Mouse (Mus musculus) limb, embryonic 10.5 days (tissue): ENCODE results near the gene Zfyve26. TPM values are rescaled to one million over a fixed set of nuclear protein-coding genes. Genes with fewer than 3 reads are reported as not detected.

Experiments used
- DNase-seq: peaks from one replicate; pipeline ENCODE4 v3.0.0-alpha.2; 2017; ENCODE audit warnings: low spot score
- H3K27ac ChIP-seq: fragments of 300-500 bp; sonication (generic); 2 replicates; pipeline ENCODE4 v1.5.1; 2016; ENCODE audit warnings: mild to moderate bottlenecking
- H3K27me3 ChIP-seq: fragments of 300-500 bp; sonication (generic); 2 replicates; pipeline ENCODE4 v1.6.1; 2016; ENCODE audit warnings: low read depth, mild to moderate bottlenecking; ENCODE audit not compliant: poor library complexity, severe bottlenecking
- H3K36me3 ChIP-seq: fragments of 300-500 bp; sonication (generic); 2 replicates; pipeline ENCODE4 v1.6.1; 2016; ENCODE audit warnings: mild to moderate bottlenecking, moderate library complexity
- H3K4me1 ChIP-seq: fragments of 300-500 bp; sonication (generic); 2 replicates; pipeline ENCODE4 v1.6.1; 2016
- H3K4me3 ChIP-seq: fragments of 300-500 bp; sonication (generic); 2 replicates; pipeline ENCODE4 v1.5.1; 2016; ENCODE audit warnings: mild to moderate bottlenecking, moderate library complexity
- H3K9me3 ChIP-seq: fragments of 300-500 bp; sonication (generic); replicated peaks from 2 replicates; pipeline ENCODE4 v1.6.1; 2016; ENCODE audit warnings: mild to moderate bottlenecking
- WGBS: fragments of 180-500 bp; shearing (Covaris S2); methylation state at CpG from one replicate; pipeline ENCODE4 v1.1.7; 2016; 5-methylcytosine and 5-hydroxymethylcytosine counted together
- polyA plus RNA-seq: library from polyadenylated mRNA; unstranded; fragments of >200 nt; fragmentation: Nextera tagmentation; extraction: Ambion mirVana; gene quantifications from 2 replicates; pipeline ENCODE4 v1.2.1, GENCODE M21; 2016

The Zfyve26 gene
- polyA plus RNA-seq, 1 experiment from 2014 or later: 18.2 TPM

- Histone ChIP-seq H3K4me1 (no peaks in the 10 kb centered on the region), H3K4me3 (no peak overlapping the region), H3K36me3 (peaks cover 87% of the 10 kb centered on the region), H3K27me3 (no peaks in the 10 kb centered on the region), H3K9me3 (no peaks in the 10 kb centered on the region), H3K27ac (no peak overlapping the region)
- WGBS: 94% methylated on average over 9 of the region's 9 CpGs
- DNase-seq: no peak
These were observed 42.6 kb downstream of the Zfyve26 start for GRCm38 (mm10) chr12:79253294-79254053.

- 88% methylated on average over 3 of the region's 3 CpGs for WGBS
- Histone ChIP-seq H3K4me3 (no peak overlapping the region), H3K4me1 (no peaks in the 10 kb centered on the region), H3K36me3 (peaks cover 100% of the 10 kb centered on the region), H3K9me3 (no peaks in the 10 kb centered on the region), H3K27ac (no peak overlapping the region), H3K27me3 (no peaks in the 10 kb centered on the region)
- no peak for DNase-seq
These were observed 48.0 kb downstream of the Zfyve26 start for GRCm38 (mm10) chr12:79248110-79248509.

- H3K36me3 ChIP-seq: peaks cover 99% of the 10 kb centered on the region
These were observed 53.2 kb downstream of the Zfyve26 start for GRCm38 (mm10) chr12:79242921-79243320.

GRCm38 (mm10) chr12:79241985-79242384 lies 54.1 kb downstream of the Zfyve26 start:
- H3K4me1 ChIP-seq: no peaks in the 10 kb centered on the region
- H3K36me3 ChIP-seq: peaks cover 99% of the 10 kb centered on the region
- DNase-seq: no peak
- 92% methylated on average over 2 of the region's 2 CpGs for WGBS
- H3K9me3 ChIP-seq: no peaks in the 10 kb centered on the region
- no peak overlapping the region for H3K4me3 ChIP-seq
- no peak overlapping the region for H3K27ac ChIP-seq
- H3K27me3 ChIP-seq: no peaks in the 10 kb centered on the region

More at GRCm38 (mm10) chr12:79242921-79243320, 53.2 kb downstream of the Zfyve26 start:
- WGBS: 95% methylated on average over 6 of the region's 6 CpGs
- Histone ChIP-seq H3K27ac (no peak overlapping the region), H3K27me3 (no peaks in the 10 kb centered on the region), H3K4me3 (no peak overlapping the region), H3K4me1 (no peaks in the 10 kb centered on the region), H3K9me3 (no peaks in the 10 kb centered on the region)
- no peak for DNase-seq

- no peaks in the 10 kb centered on the region for H3K9me3 ChIP-seq
- H3K27ac ChIP-seq: no peak overlapping the region
- DNase-seq: no peak
- H3K27me3 ChIP-seq: no peaks in the 10 kb centered on the region
- H3K4me3 ChIP-seq: no peak overlapping the region
- H3K4me1 ChIP-seq: no peaks in the 10 kb centered on the region
- peaks cover 71% of the 10 kb centered on the region for H3K36me3 ChIP-seq
- WGBS: 89% methylated on average over 11 of the region's 11 CpGs
These were observed 60.5 kb downstream of the Zfyve26 start for GRCm38 (mm10) chr12:79235485-79236080.

GRCm38 (mm10) chr12:79217511-79217910 lies 78.6 kb downstream of the Zfyve26 start:
- Histone ChIP-seq H3K9me3 (no peaks in the 10 kb centered on the region), H3K4me1 (no peaks in the 10 kb centered on the region), H3K36me3 (no peaks in the 10 kb centered on the region), H3K4me3 (no peak overlapping the region), H3K27ac (no peak overlapping the region), H3K27me3 (no peaks in the 10 kb centered on the region)
- WGBS: 57% methylated on average over 5 of the region's 5 CpGs
- DNase-seq: no peak

GRCm38 (mm10) chr12:79211447-79211846 lies 84.7 kb downstream of the Zfyve26 start:
- Histone ChIP-seq H3K27ac (no peak overlapping the region), H3K9me3 (no peaks in the 10 kb centered on the region), H3K4me1 (peaks cover 6% of the 10 kb centered on the region; the same call in 1 of the 2 replicates), H3K27me3 (no peaks in the 10 kb centered on the region), H3K36me3 (no peaks in the 10 kb centered on the region), H3K4me3 (no peak overlapping the region)
- 86% methylated on average over 8 of the region's 8 CpGs for WGBS
- DNase-seq: no peak

GRCm38 (mm10) chr12:79208703-79209464 lies 87.2 kb downstream of the Zfyve26 start, which contains the start of gene Rdh12:
TSS of gene Rdh12 (plus strand) at chr12:79208914.
- Histone ChIP-seq H3K4me3 (peak within 1 kb of the TSS; percentile 55), H3K27ac (peak within 1 kb of the TSS; percentile 53), H3K36me3 (no peaks in the 10 kb centered on the region), H3K9me3 (no peaks in the 10 kb centered on the region), H3K4me1 (peaks cover 6% of the 10 kb centered on the region; the same call in 1 of the 2 replicates), H3K27me3 (no peaks in the 10 kb centered on the region)
- DNase-seq: peak; percentile 30
- 5% methylated on average over 13 of the region's 13 CpGs for WGBS

- H3K4me1 ChIP-seq: no peaks in the 10 kb centered on the region
- H3K27ac ChIP-seq: no peak overlapping the region
- no peak for DNase-seq
- no peak overlapping the region for H3K4me3 ChIP-seq
- no peaks in the 10 kb centered on the region for H3K27me3 ChIP-seq
- H3K9me3 ChIP-seq: no peaks in the 10 kb centered on the region
- 84% methylated on average over 3 of the region's 3 CpGs for WGBS
- H3K36me3 ChIP-seq: no peaks in the 10 kb centered on the region
These were observed 94.2 kb downstream of the Zfyve26 start for GRCm38 (mm10) chr12:79201882-79202281.

- WGBS: 90% methylated on average over 5 of the region's 5 CpGs
- H3K36me3 ChIP-seq: no peaks in the 10 kb centered on the region
- H3K27me3 ChIP-seq: no peaks in the 10 kb centered on the region
- H3K9me3 ChIP-seq: no peaks in the 10 kb centered on the region
- H3K27ac ChIP-seq: no peak overlapping the region
- DNase-seq: no peak
- H3K4me3 ChIP-seq: no peak overlapping the region
- H3K4me1 ChIP-seq: no peaks in the 10 kb centered on the region
These were observed 99.0 kb downstream of the Zfyve26 start for GRCm38 (mm10) chr12:79197105-79197504.

GRCm38 (mm10) chr12:79193441-79193840 lies 102.7 kb downstream of the Zfyve26 start:
- no peak overlapping the region for H3K4me3 ChIP-seq
- peaks cover 14% of the 10 kb centered on the region for H3K4me1 ChIP-seq
- DNase-seq: peak; percentile 73
- H3K27ac ChIP-seq: no peak overlapping the region
- 9% methylated on average over 3 of the region's 3 CpGs for WGBS
- H3K27me3 ChIP-seq: no peaks in the 10 kb centered on the region
- H3K36me3 ChIP-seq: peaks cover 4% of the 10 kb centered on the region
- no peaks in the 10 kb centered on the region for H3K9me3 ChIP-seq

- H3K36me3 ChIP-seq: peaks cover 16% of the 10 kb centered on the region
These were observed 103.9 kb downstream of the Zfyve26 start, which contains the start of gene Rdh11 for GRCm38 (mm10) chr12:79192193-79192592. TSS of gene Rdh11 (minus strand) at chr12:79192293.

GRCm38 (mm10) chr12:79191701-79192100 lies 104.4 kb downstream of the Zfyve26 start:
- Histone ChIP-seq H3K4me3 (peak overlapping the region; percentile 70), H3K9me3 (no peaks in the 10 kb centered on the region), H3K36me3 (peaks cover 21% of the 10 kb centered on the region), H3K27me3 (no peaks in the 10 kb centered on the region), H3K27ac (peak overlapping the region; percentile 82), H3K4me1 (peaks cover 14% of the 10 kb centered on the region)
- peak; percentile 87 for DNase-seq
- 6% methylated on average over 14 of the region's 14 CpGs for WGBS

More at GRCm38 (mm10) chr12:79192193-79192592, 103.9 kb downstream of the Zfyve26 start, which contains the start of gene Rdh11:
- WGBS: 59% methylated on average over 6 of the region's 6 CpGs
- no peaks in the 10 kb centered on the region for H3K27me3 ChIP-seq
- no peaks in the 10 kb centered on the region for H3K9me3 ChIP-seq
- H3K4me3 ChIP-seq: peak within 1 kb of the TSS; percentile 70
- peaks cover 14% of the 10 kb centered on the region for H3K4me1 ChIP-seq
- H3K27ac ChIP-seq: peak within 1 kb of the TSS; percentile 82
- no peak for DNase-seq
